Mouse (Mus musculus): ENCODE data around the gene Grin2b. TPM values are rescaled to one million over a fixed set of nuclear protein-coding genes. Genes with fewer than 3 reads are reported as not detected.
"Not testable (repeated sequence)": the region's sequence is repeated elsewhere in the genome, so short reads cannot be mapped to it uniquely, and the experiment has no call there.

Gene Grin2b
- polyA plus RNA-seq, 1 experiment from 2014 or later, result 4.3 TPM

GRCm38 (mm10) chr6:135758735-135759134 lies 414.6 kb downstream of the Grin2b start:
- Histone ChIP-seq H3K27me3 (no peaks in the 10 kb centered on the region), H3K4me2 (replicated peaks) (no peak overlapping the region), H3K27ac (no peak overlapping the region), H3K9ac (no peak overlapping the region), H3K9me3 (no peaks in the 10 kb centered on the region), H3K4me3 (no peak overlapping the region), H3K4me1 (no peaks in the 10 kb centered on the region), H3K36me3 (no peaks in the 10 kb centered on the region)
- ATAC-seq (ENCODE audit: low FRiP score, low read depth), result no peak
- 52% methylated on average over 1 of the region's 1 CpGs for WGBS

GRCm38 (mm10) chr6:135756075-135756474 lies 417.2 kb downstream of the Grin2b start:
- no peaks in the 10 kb centered on the region for H3K36me3 ChIP-seq
- no peak overlapping the region for H3K27ac ChIP-seq
- H3K4me1 ChIP-seq, result no peaks in the 10 kb centered on the region
- WGBS, result 66% methylated on average over 1 of the region's 1 CpGs
- H3K9ac ChIP-seq, result no peak overlapping the region
- no peaks in the 10 kb centered on the region for H3K27me3 ChIP-seq
- no peak overlapping the region for H3K4me3 ChIP-seq
- H3K4me2 ChIP-seq (replicated peaks), result no peak overlapping the region
- ATAC-seq (ENCODE audit: low FRiP score, low read depth), result no peak
- no peaks in the 10 kb centered on the region for H3K9me3 ChIP-seq

- ATAC-seq (ENCODE audit: low FRiP score, low read depth), result no peak
These were observed 424.8 kb downstream of the Grin2b start for GRCm38 (mm10) chr6:135748412-135749076.

GRCm38 (mm10) chr6:135745606-135746005 lies 427.7 kb downstream of the Grin2b start:
- ATAC-seq (ENCODE audit: low FRiP score, low read depth), result no peak
- WGBS, result 77% methylated on average over 2 of the region's 2 CpGs
- no peaks in the 10 kb centered on the region for H3K4me1 ChIP-seq

More at GRCm38 (mm10) chr6:135748412-135749076, 424.8 kb downstream of the Grin2b start:
- H3K27ac ChIP-seq, result no peak overlapping the region
- H3K9me3 ChIP-seq, result no peaks in the 10 kb centered on the region
- WGBS, result 79% methylated on average over 6 of the region's 7 CpGs
- H3K4me1 ChIP-seq, result no peaks in the 10 kb centered on the region
- H3K36me3 ChIP-seq, result no peaks in the 10 kb centered on the region
- no peak overlapping the region for H3K4me2 ChIP-seq (replicated peaks)
- H3K27me3 ChIP-seq, result no peaks in the 10 kb centered on the region
- H3K4me3 ChIP-seq, result no peak overlapping the region
- no peak overlapping the region for H3K9ac ChIP-seq

GRCm38 (mm10) chr6:135734227-135734732 lies 439.0 kb downstream of the Grin2b start:
- no peak overlapping the region for H3K9ac ChIP-seq
- no peak for ATAC-seq (ENCODE audit: low FRiP score, low read depth)
- no peak overlapping the region for H3K27ac ChIP-seq
- H3K9me3 ChIP-seq, result peaks cover 10% of the 10 kb centered on the region; the same call in 1 of the 2 replicates
- H3K27me3 ChIP-seq, result no peaks in the 10 kb centered on the region
- no peak overlapping the region for H3K4me2 ChIP-seq (replicated peaks)
- no peak overlapping the region for H3K4me3 ChIP-seq
- H3K36me3 ChIP-seq, result no peaks in the 10 kb centered on the region
- H3K4me1 ChIP-seq, result no peaks in the 10 kb centered on the region
- WGBS, result 86% methylated on average over 4 of the region's 4 CpGs

More at GRCm38 (mm10) chr6:135745606-135746005, 427.7 kb downstream of the Grin2b start:
- H3K27me3 ChIP-seq, result no peaks in the 10 kb centered on the region
- no peak overlapping the region for H3K27ac ChIP-seq
- H3K4me3 ChIP-seq, result no peak overlapping the region
- no peaks in the 10 kb centered on the region for H3K36me3 ChIP-seq
- no peak overlapping the region for H3K4me2 ChIP-seq (replicated peaks)
- H3K9ac ChIP-seq, result no peak overlapping the region
- no peaks in the 10 kb centered on the region for H3K9me3 ChIP-seq

- 86% methylated on average over 5 of the region's 5 CpGs for WGBS
- H3K9ac ChIP-seq, result no peak overlapping the region
- no peaks in the 10 kb centered on the region for H3K4me1 ChIP-seq
- no peaks in the 10 kb centered on the region for H3K9me3 ChIP-seq
- H3K27me3 ChIP-seq, result no peaks in the 10 kb centered on the region
- no peak for ATAC-seq (ENCODE audit: low FRiP score, low read depth)
- H3K36me3 ChIP-seq, result no peaks in the 10 kb centered on the region
- H3K4me2 ChIP-seq (replicated peaks), result no peak overlapping the region
- no peak overlapping the region for H3K27ac ChIP-seq
- no peak overlapping the region for H3K4me3 ChIP-seq
These were observed 446.2 kb downstream of the Grin2b start for GRCm38 (mm10) chr6:135727106-135727505.

GRCm38 (mm10) chr6:135721706-135722105 lies 451.6 kb downstream of the Grin2b start:
- no peaks in the 10 kb centered on the region for H3K36me3 ChIP-seq
- WGBS, result 91% methylated on average over 2 of the region's 2 CpGs
- H3K4me3 ChIP-seq, result no peak overlapping the region
- no peaks in the 10 kb centered on the region for H3K4me1 ChIP-seq
- H3K9ac ChIP-seq, result no peak overlapping the region
- no peak overlapping the region for H3K27ac ChIP-seq
- ATAC-seq (ENCODE audit: low FRiP score, low read depth), result no peak
- H3K27me3 ChIP-seq, result no peaks in the 10 kb centered on the region
- H3K4me2 ChIP-seq (replicated peaks), result no peak overlapping the region
- H3K9me3 ChIP-seq, result no peaks in the 10 kb centered on the region

GRCm38 (mm10) chr6:135714906-135715305 lies 458.4 kb downstream of the Grin2b start:
- no peak overlapping the region for H3K4me2 ChIP-seq (replicated peaks)
- H3K27me3 ChIP-seq, result no peaks in the 10 kb centered on the region
- 78% methylated on average over 4 of the region's 4 CpGs for WGBS
- no peaks in the 10 kb centered on the region for H3K4me1 ChIP-seq
- H3K4me3 ChIP-seq, result no peak overlapping the region
- no peak for ATAC-seq (ENCODE audit: low FRiP score, low read depth)
- H3K9ac ChIP-seq, result no peak overlapping the region
- H3K27ac ChIP-seq, result no peak overlapping the region
- no peaks in the 10 kb centered on the region for H3K36me3 ChIP-seq
- H3K9me3 ChIP-seq, result no peaks in the 10 kb centered on the region

- Histone ChIP-seq H3K9me3 (no peaks in the 10 kb centered on the region), H3K36me3 (no peaks in the 10 kb centered on the region), H3K4me2 (replicated peaks) (no peak overlapping the region), H3K4me3 (no peak overlapping the region), H3K27ac (no peak overlapping the region), H3K27me3 (no peaks in the 10 kb centered on the region), H3K9ac (no peak overlapping the region), H3K4me1 (no peaks in the 10 kb centered on the region)
- no peak for ATAC-seq (ENCODE audit: low FRiP score, low read depth)
- WGBS, result 87% methylated on average over 1 of the region's 1 CpGs
These were observed 459.1 kb downstream of the Grin2b start for GRCm38 (mm10) chr6:135714236-135714635.

GRCm38 (mm10) chr6:135713716-135714115 lies 459.6 kb downstream of the Grin2b start:
- Histone ChIP-seq H3K27ac (no peak overlapping the region), H3K9ac (no peak overlapping the region), H3K4me3 (no peak overlapping the region), H3K9me3 (no peaks in the 10 kb centered on the region), H3K27me3 (no peaks in the 10 kb centered on the region), H3K4me1 (no peaks in the 10 kb centered on the region), H3K4me2 (replicated peaks) (no peak overlapping the region), H3K36me3 (no peaks in the 10 kb centered on the region)
- no peak for ATAC-seq (ENCODE audit: low FRiP score, low read depth)
- WGBS, result 86% methylated on average over 8 of the region's 8 CpGs

GRCm38 (mm10) chr6:135706850-135707522 lies 466.3 kb downstream of the Grin2b start:
- WGBS, result 82% methylated on average over 6 of the region's 6 CpGs
- H3K4me2 ChIP-seq (replicated peaks), result not testable (repeated sequence)

GRCm38 (mm10) chr6:135703655-135704054 lies 469.7 kb downstream of the Grin2b start:
- 51% methylated on average over 2 of the region's 2 CpGs for WGBS
- H3K9ac ChIP-seq, result no peak overlapping the region
- H3K27ac ChIP-seq, result no peak overlapping the region
- H3K4me3 ChIP-seq, result no peak overlapping the region
- no peaks in the 10 kb centered on the region for H3K9me3 ChIP-seq
- peaks cover 5% of the 10 kb centered on the region; the same call in 1 of the 2 replicates for H3K4me1 ChIP-seq
- H3K27me3 ChIP-seq, result no peaks in the 10 kb centered on the region
- no peak overlapping the region for H3K4me2 ChIP-seq (replicated peaks)
- ATAC-seq (ENCODE audit: low FRiP score, low read depth), result no peak
- no peaks in the 10 kb centered on the region for H3K36me3 ChIP-seq

More at GRCm38 (mm10) chr6:135706850-135707522, 466.3 kb downstream of the Grin2b start:
- H3K9me3 ChIP-seq; H3K4me1 ChIP-seq; H3K27me3 ChIP-seq; ATAC-seq (ENCODE audit: low FRiP score, low read depth); H3K4me3 ChIP-seq; H3K27ac ChIP-seq; H3K9ac ChIP-seq; H3K36me3 ChIP-seq: not testable (repeated sequence)
